Mouse (Mus musculus): ENCODE measurements around the gene Gpbp1. TPM values are rescaled to one million over a fixed set of nuclear protein-coding genes. Genes with fewer than 3 reads are reported as not detected.
A peak's percentile ranks its signal among the peaks of the same experiment; 100 is the strongest.

Gene Gpbp1
- polyA plus RNA-seq, 1 experiment from 2014 or later = 127 TPM

DNA sequence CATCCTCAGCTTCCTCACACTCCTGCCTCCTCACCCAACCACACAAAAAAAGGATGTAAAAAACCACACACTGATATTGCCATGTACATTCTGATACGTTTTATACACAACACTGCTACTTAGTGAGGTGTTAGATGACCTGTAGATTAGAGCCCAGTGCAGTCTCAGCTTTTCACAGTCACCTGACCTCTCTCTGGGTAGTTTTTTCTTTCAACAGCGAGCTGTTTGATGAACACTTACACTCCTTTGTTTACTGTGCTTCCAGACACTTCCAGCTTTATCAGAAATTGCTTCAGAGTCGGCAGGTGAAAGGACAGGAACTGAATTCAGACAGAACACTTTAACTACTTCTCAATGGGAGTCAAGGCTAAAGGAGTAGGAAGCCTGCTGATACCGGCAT lies 30.5 kb upstream of the Gpbp1 start:
- H3K4me3 ChIP-seq (replicated peaks; ENCODE audit: low read depth, low read length) = no peak overlapping the region
- H3K4me1 ChIP-seq (ENCODE audit: control insufficient read depth, insufficient read depth, low read length) = no peaks in the 10 kb centered on the region
- H3K9ac ChIP-seq (replicated peaks; ENCODE audit: low read length) = no peak overlapping the region
- DNase-seq = no peak
- WGBS = 77% methylated on average over 4 of the region's 4 CpGs
- H3K27me3 ChIP-seq (ENCODE audit: control insufficient read depth, insufficient read depth, low read length) = no peaks in the 10 kb centered on the region
- H3K4me2 ChIP-seq (ENCODE audit: low read length) = no peak overlapping the region
- ATAC-seq (ENCODE audit: low FRiP score, low TSS enrichment) = no peak
- no peak overlapping the region for H3K27ac ChIP-seq (replicated peaks; ENCODE audit: low read depth, low read length)
- no peaks in the 10 kb centered on the region for H3K9me3 ChIP-seq (ENCODE audit: control insufficient read depth, low read length)
- H3K36me3 ChIP-seq (ENCODE audit: control insufficient read depth, insufficient read depth, low read length) = no peaks in the 10 kb centered on the region

DNA sequence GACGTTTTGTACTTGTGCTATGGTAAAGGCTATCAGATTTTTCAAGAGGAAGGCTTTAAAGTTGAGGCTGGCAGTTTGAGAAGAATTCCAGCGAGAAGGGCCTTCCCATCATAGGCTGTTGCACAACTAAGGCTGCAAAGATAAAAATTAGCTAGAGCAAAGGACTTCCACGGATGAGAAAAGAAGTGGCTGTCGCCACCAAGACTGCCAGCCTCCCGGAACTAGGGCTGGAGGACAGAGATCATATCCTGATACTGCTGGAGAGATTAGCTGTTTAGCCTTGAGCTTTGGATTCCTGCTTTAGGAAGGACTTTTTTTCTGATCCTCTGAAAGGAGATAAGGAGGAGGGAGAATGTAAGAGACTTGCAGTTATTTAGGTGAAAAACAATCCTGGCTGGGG lies 28.4 kb upstream of the Gpbp1 start:
- Histone ChIP-seq H3K4me3 (replicated peaks; ENCODE audit: low read depth, low read length) (no peak overlapping the region), H3K36me3 (ENCODE audit: control insufficient read depth, insufficient read depth, low read length) (no peaks in the 10 kb centered on the region), H3K4me2 (ENCODE audit: low read length) (no peak overlapping the region), H3K9me3 (ENCODE audit: control insufficient read depth, low read length) (no peaks in the 10 kb centered on the region), H3K27ac (replicated peaks; ENCODE audit: low read depth, low read length) (no peak overlapping the region), H3K9ac (replicated peaks; ENCODE audit: low read length) (no peak overlapping the region), H3K27me3 (ENCODE audit: control insufficient read depth, insufficient read depth, low read length) (no peaks in the 10 kb centered on the region), H3K4me1 (ENCODE audit: control insufficient read depth, insufficient read depth, low read length) (no peaks in the 10 kb centered on the region)
- DNase-seq = no peak
- WGBS = 77% methylated on average over 5 of the region's 5 CpGs
- no peak for ATAC-seq (ENCODE audit: low FRiP score, low TSS enrichment)

DNA sequence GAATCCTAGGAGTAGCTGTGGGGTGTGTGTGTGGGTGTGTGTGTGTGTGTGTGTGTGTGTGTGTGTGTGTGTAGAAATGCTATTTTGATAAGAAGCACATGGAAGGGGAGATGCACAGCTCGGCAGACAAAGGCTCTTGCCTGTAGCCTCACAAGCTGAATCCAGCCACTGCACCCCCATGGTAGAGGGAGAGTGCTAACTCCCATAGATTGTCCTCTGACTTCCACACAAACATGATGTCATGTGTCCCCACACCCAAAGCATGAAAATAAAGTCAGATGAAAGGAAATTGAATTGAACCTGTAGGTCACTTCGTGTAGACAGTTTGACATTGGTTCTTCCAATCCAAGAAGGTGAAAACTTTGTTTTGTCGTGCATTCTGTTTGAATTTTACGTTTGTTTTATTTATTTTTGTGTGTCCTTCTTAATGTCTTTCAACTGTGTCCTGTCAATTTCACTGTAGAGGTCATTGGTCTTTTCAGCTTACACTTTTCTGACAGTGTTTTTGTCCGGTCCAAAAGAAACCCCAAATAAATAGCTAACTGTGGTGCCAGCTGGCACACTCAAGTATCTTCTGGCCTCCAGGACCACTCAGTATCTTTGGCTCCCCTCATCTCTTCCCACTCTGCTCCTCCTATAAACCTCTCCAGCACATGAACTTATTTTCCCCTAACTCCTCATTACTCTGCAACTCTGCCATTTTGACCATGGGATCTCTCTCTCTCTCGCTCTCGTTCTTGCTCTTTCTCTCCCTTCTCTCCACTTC lies 26.7 kb upstream of the Gpbp1 start:
- DNase-seq (no peak), ATAC-seq (ENCODE audit: low FRiP score, low TSS enrichment) (no peak)
- Histone ChIP-seq H3K9me3 (ENCODE audit: control insufficient read depth, low read length) (no peaks in the 10 kb centered on the region), H3K4me2 (ENCODE audit: low read length) (no peak overlapping the region), H3K4me3 (replicated peaks; ENCODE audit: low read depth, low read length) (no peak overlapping the region), H3K9ac (replicated peaks; ENCODE audit: low read length) (no peak overlapping the region), H3K27ac (replicated peaks; ENCODE audit: low read depth, low read length) (no peak overlapping the region), H3K36me3 (ENCODE audit: control insufficient read depth, insufficient read depth, low read length) (no peaks in the 10 kb centered on the region), H3K4me1 (ENCODE audit: control insufficient read depth, insufficient read depth, low read length) (no peaks in the 10 kb centered on the region), H3K27me3 (ENCODE audit: control insufficient read depth, insufficient read depth, low read length) (no peaks in the 10 kb centered on the region)
- 90% methylated on average over 7 of the region's 7 CpGs for WGBS

DNA sequence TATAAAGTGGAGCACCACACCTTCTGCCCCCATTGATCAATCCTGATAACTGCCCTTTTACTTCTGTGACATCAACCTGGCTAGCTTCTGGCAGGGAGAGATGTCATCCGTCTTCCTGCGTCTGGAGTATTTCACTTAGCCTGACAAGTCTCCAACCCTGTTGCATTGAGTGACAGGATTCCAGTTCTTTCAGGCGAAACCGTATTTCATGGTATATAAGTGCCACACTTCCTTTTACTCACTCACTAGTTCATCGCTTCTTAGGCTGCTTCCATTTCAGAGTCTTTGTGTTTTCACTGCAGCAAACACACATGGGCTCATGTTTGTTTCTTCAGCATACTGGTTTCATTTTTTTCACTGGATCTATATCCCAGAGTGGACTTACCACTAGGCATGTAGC lies 19.5 kb upstream of the Gpbp1 start:
- H3K36me3 ChIP-seq (ENCODE audit: control insufficient read depth, insufficient read depth, low read length) = no peaks in the 10 kb centered on the region
- H3K4me2 ChIP-seq (ENCODE audit: low read length) = no peak overlapping the region
- DNase-seq = peak; percentile 13
- no peak overlapping the region for H3K4me3 ChIP-seq (replicated peaks; ENCODE audit: low read depth, low read length)
- no peaks in the 10 kb centered on the region for H3K9me3 ChIP-seq (ENCODE audit: control insufficient read depth, low read length)
- WGBS = 35% methylated on average over 5 of the region's 5 CpGs
- no peaks in the 10 kb centered on the region for H3K27me3 ChIP-seq (ENCODE audit: control insufficient read depth, insufficient read depth, low read length)
- H3K4me1 ChIP-seq (ENCODE audit: control insufficient read depth, insufficient read depth, low read length) = no peaks in the 10 kb centered on the region
- no peak for ATAC-seq (ENCODE audit: low FRiP score, low TSS enrichment)
- no peak overlapping the region for H3K9ac ChIP-seq (replicated peaks; ENCODE audit: low read length)
- no peak overlapping the region for H3K27ac ChIP-seq (replicated peaks; ENCODE audit: low read depth, low read length)

DNA sequence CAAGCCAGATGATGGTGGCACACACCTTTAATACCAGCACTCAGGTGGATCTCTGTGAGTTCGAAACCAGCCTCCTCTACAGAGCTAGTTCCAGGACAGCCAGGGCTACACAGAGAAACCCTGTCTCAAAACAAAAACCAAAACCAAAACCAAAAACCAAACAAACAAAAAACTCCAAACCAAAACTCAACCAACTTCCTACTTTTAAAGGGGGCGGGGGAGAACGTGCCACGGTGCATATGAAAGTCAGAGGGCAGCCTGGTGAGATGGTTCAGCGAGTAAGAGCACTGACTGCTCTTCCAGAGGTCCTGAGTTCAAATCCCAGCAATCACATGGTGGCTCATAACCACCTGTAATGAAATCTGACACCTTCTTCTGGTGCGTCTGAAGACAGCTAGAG lies 18.7 kb upstream of the Gpbp1 start:
- DNase-seq (no peak), ATAC-seq (ENCODE audit: low FRiP score, low TSS enrichment) (no peak)
- no peak overlapping the region for H3K4me3 ChIP-seq (replicated peaks; ENCODE audit: low read depth, low read length)
- no peak overlapping the region for H3K9ac ChIP-seq (replicated peaks; ENCODE audit: low read length)
- H3K4me1 ChIP-seq (ENCODE audit: control insufficient read depth, insufficient read depth, low read length) = no peaks in the 10 kb centered on the region
- H3K27me3 ChIP-seq (ENCODE audit: control insufficient read depth, insufficient read depth, low read length) = no peaks in the 10 kb centered on the region
- H3K9me3 ChIP-seq (ENCODE audit: control insufficient read depth, low read length) = no peaks in the 10 kb centered on the region
- H3K36me3 ChIP-seq (ENCODE audit: control insufficient read depth, insufficient read depth, low read length) = no peaks in the 10 kb centered on the region
- WGBS = 84% methylated on average over 6 of the region's 6 CpGs
- H3K27ac ChIP-seq (replicated peaks; ENCODE audit: low read depth, low read length) = no peak overlapping the region
- no peak overlapping the region for H3K4me2 ChIP-seq (ENCODE audit: low read length)

DNA sequence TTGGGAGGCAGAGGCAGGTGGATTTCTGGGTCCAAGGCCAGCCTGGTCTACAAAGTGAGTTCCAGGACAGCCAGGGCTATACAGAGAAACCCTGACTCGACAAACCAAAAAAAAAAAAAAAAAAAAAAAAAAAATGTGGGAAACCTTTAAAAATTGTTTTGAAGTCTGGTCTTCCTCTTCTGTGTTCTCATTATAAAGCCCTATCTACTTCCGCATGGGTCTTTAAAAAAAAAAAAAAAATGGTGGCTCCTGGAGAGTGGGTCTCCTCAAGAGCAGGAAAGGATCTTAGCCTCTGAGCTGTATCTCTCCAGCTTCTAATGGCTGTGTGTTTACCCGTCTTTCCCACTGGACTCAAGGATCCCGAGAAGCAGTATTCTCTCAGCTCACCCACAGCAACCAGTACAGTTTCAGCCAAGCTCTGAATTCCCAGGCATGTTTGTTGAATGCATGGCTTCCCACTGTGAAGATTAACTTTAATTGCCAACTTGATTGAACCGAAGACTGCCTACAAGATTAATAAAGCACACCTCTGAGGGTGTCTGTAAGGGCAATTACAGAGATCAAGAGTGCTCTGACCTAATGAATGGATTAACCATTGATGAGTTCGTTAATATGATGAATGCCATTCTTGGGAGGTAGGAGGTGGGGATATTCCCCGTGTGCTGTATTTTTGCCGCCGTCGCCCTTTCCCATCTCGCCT lies 4.6 kb upstream of the Gpbp1 start:
- Histone ChIP-seq H3K9me3 (ENCODE audit: control insufficient read depth, low read length) (no peaks in the 10 kb centered on the region), H3K27ac (replicated peaks; ENCODE audit: low read depth, low read length) (no peak overlapping the region), H3K4me2 (ENCODE audit: low read length) (no peak overlapping the region), H3K27me3 (ENCODE audit: control insufficient read depth, insufficient read depth, low read length) (peaks cover 23% of the 10 kb centered on the region), H3K36me3 (ENCODE audit: control insufficient read depth, insufficient read depth, low read length) (no peaks in the 10 kb centered on the region), H3K9ac (replicated peaks; ENCODE audit: low read length) (no peak overlapping the region), H3K4me3 (replicated peaks; ENCODE audit: low read depth, low read length) (no peak overlapping the region), H3K4me1 (ENCODE audit: control insufficient read depth, insufficient read depth, low read length) (peaks cover 6% of the 10 kb centered on the region; the same call in 1 of the 2 replicates)
- DNase-seq (no peak), ATAC-seq (ENCODE audit: low FRiP score, low TSS enrichment) (no peak)
- WGBS = 57% methylated on average over 11 of the region's 11 CpGs

DNA sequence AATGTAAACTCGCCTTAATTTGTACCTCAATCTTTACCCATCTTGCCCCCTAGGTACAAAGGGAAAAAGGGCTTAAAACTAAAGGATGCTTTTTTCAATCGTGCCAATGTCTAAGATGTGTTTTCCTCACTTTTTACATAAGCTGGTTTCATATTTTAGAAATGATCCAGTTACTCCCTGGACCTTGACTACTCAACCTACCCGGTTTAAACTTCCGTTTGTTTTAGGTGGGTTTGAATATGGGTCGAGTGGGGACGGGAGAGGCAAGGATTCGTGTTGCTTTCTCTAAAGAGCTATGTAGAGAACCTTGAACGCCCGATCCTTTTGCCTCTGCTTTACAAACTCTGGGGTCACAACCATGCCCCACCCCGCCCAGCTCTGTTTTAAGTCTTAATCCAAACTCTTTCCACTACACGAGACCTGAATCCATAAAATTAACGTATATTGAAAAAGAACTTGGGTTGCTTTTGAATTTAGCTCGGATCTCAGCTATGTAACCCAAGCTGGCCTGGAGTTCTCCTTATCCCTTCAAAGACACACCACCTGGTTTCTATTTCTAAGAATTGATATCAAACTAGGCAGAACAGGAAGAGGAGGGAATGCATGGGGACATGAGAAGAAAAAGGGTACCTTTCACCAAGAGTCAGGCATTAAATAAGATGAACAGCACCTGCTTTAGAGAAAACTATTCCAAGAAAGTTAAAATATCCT lies 1.3 kb upstream of the Gpbp1 start:
- Histone ChIP-seq H3K27ac (replicated peaks; ENCODE audit: low read depth, low read length) (no peak overlapping the region), H3K9me3 (ENCODE audit: control insufficient read depth, low read length) (no peaks in the 10 kb centered on the region), H3K27me3 (ENCODE audit: control insufficient read depth, insufficient read depth, low read length) (peaks cover 23% of the 10 kb centered on the region), H3K4me1 (ENCODE audit: control insufficient read depth, insufficient read depth, low read length) (peaks cover 14% of the 10 kb centered on the region), H3K4me3 (replicated peaks; ENCODE audit: low read depth, low read length) (peak overlapping the region; percentile 86), H3K36me3 (ENCODE audit: control insufficient read depth, insufficient read depth, low read length) (no peaks in the 10 kb centered on the region), H3K9ac (replicated peaks; ENCODE audit: low read length) (no peak overlapping the region), H3K4me2 (ENCODE audit: low read length) (peak overlapping the region; percentile 73)
- no peak for ATAC-seq (ENCODE audit: low FRiP score, low TSS enrichment)
- WGBS = 19% methylated on average over 13 of the region's 13 CpGs
- DNase-seq = no peak

DNA sequence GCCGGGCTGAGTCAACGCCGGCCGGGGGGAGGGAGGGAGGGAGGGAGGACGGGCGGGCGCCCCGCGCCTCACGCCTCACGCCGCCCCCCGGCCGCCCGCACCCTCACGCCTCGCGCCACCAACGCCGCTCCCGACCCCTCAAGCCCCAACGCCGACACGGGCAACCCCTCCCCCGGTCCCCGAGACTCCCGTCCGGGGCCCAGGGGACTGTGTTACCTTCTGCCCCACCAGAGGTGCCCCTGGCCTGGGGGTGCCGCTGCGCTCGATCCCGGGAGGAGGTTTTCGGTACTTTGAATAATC lies 459 bp downstream of the Gpbp1 start:
- H3K9me3 ChIP-seq (ENCODE audit: control insufficient read depth, low read length) = no peaks in the 10 kb centered on the region
- H3K27me3 ChIP-seq (ENCODE audit: control insufficient read depth, insufficient read depth, low read length) = peaks cover 23% of the 10 kb centered on the region
- no peak for DNase-seq
- H3K9ac ChIP-seq (replicated peaks; ENCODE audit: low read length) = peak overlapping the region; percentile 85
- H3K36me3 ChIP-seq (ENCODE audit: control insufficient read depth, insufficient read depth, low read length) = no peaks in the 10 kb centered on the region
- no peak; the same call in 1 of the 2 replicates for ATAC-seq (ENCODE audit: low FRiP score, low TSS enrichment)
- under 1% methylated on average over 31 of the region's 33 CpGs for WGBS
- peak overlapping the region; percentile 86 for H3K4me3 ChIP-seq (replicated peaks; ENCODE audit: low read depth, low read length)
- H3K27ac ChIP-seq (replicated peaks; ENCODE audit: low read depth, low read length) = peak overlapping the region; percentile 98
- H3K4me1 ChIP-seq (ENCODE audit: control insufficient read depth, insufficient read depth, low read length) = peaks cover 28% of the 10 kb centered on the region
- peak overlapping the region; percentile 89 for H3K4me2 ChIP-seq (ENCODE audit: low read length)
